Mouse (Mus musculus): ENCODE measurements at regions not wholly inside any gene's neighbourhood (a gene's known extent, or its start where the extent isn't known, plus 50 kb on each side); places are given as distances from the start of the nearest gene placed in this dataset.
A peak's percentile ranks its signal among the peaks of the same experiment; 100 is the strongest.

GRCm38 (mm10) chr6:98740447-98740846 lies 397.9 kb upstream of the Gm765 start:
- no peaks in the 10 kb centered on the region for H3K4me1 ChIP-seq
- DNase-seq (ENCODE audit: extremely low spot score, low spot score) = no peak
- H3K27me3 ChIP-seq (ENCODE audit: poor library complexity, severe bottlenecking) = no peaks in the 10 kb centered on the region
- 95% methylated on average over 2 of the region's 2 CpGs for WGBS
- H3K4me3 ChIP-seq = no peak overlapping the region
- no peaks in the 10 kb centered on the region for H3K36me3 ChIP-seq (replicated peaks)
- no peaks in the 10 kb centered on the region for H3K9me3 ChIP-seq
- no peak overlapping the region for H3K27ac ChIP-seq

GRCm38 (mm10) chr6:98731010-98731530 lies 388.5 kb upstream of the Gm765 start:
- H3K4me1 ChIP-seq = no peaks in the 10 kb centered on the region
- DNase-seq (ENCODE audit: extremely low spot score, low spot score) = no peak
- H3K36me3 ChIP-seq (replicated peaks) = no peaks in the 10 kb centered on the region
- H3K9me3 ChIP-seq = no peaks in the 10 kb centered on the region
- no peak overlapping the region for H3K27ac ChIP-seq
- no peaks in the 10 kb centered on the region for H3K27me3 ChIP-seq (ENCODE audit: poor library complexity, severe bottlenecking)
- no peak overlapping the region for H3K4me3 ChIP-seq

GRCm38 (mm10) chr6:98726605-98727144 lies 384.1 kb upstream of the Gm765 start:
- Histone ChIP-seq H3K27ac (no peak overlapping the region), H3K27me3 (ENCODE audit: poor library complexity, severe bottlenecking) (no peaks in the 10 kb centered on the region), H3K4me3 (no peak overlapping the region), H3K9me3 (no peaks in the 10 kb centered on the region), H3K4me1 (no peaks in the 10 kb centered on the region), H3K36me3 (replicated peaks) (no peaks in the 10 kb centered on the region)
- 89% methylated on average over 5 of the region's 5 CpGs for WGBS
- DNase-seq (ENCODE audit: extremely low spot score, low spot score) = no peak

DNA sequence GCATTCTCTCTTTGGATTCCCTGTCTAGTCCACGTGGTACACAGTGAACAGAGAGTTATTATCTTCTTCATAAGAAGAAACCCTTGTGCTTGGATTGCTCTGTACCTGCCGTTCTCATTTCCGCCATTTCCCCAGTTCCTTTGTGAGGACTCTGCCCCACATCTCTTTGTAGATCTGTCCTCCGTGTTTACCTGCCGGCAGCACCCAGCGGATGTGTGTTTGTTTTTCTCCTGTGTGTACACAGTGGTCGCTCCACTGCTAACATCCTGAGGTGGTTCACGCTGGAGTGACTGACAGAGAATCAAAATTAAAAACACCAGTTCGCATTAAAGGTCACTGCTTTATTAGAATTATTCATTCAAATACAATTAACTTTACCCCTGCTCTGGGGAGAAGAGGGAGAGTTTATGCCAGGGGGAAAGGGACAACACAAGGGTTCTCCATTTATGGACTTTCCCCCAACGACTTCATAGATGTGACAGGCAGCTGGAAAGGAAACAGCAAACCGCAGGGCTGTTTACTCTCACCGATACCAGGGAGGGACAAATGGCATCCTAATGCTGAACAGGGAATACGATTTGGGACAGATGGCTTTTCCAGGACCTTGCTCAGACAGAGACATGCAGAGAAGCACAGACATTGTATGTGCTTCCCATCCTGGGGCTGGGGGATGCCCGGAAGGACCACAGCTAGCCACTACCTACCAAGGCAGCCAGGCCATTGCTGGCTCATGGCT lies 362.5 kb upstream of the Gm765 start:
- Histone ChIP-seq H3K4me3 (no peak overlapping the region), H3K9me3 (no peaks in the 10 kb centered on the region), H3K36me3 (replicated peaks) (no peaks in the 10 kb centered on the region), H3K4me1 (no peaks in the 10 kb centered on the region), H3K27me3 (ENCODE audit: poor library complexity, severe bottlenecking) (no peaks in the 10 kb centered on the region), H3K27ac (no peak overlapping the region)
- DNase-seq (ENCODE audit: extremely low spot score, low spot score) = no peak
- 79% methylated on average over 14 of the region's 14 CpGs for WGBS

GRCm38 (mm10) chr6:98697571-98697970 lies 355.0 kb upstream of the Gm765 start:
- Histone ChIP-seq H3K27ac (no peak overlapping the region), H3K9me3 (no peaks in the 10 kb centered on the region), H3K4me1 (no peaks in the 10 kb centered on the region), H3K36me3 (replicated peaks) (no peaks in the 10 kb centered on the region), H3K4me3 (no peak overlapping the region), H3K27me3 (ENCODE audit: poor library complexity, severe bottlenecking) (no peaks in the 10 kb centered on the region)
- DNase-seq (ENCODE audit: extremely low spot score, low spot score) = no peak
- WGBS = 78% methylated on average over 7 of the region's 7 CpGs

GRCm38 (mm10) chr6:98693411-98693810 lies 350.9 kb upstream of the Gm765 start:
- Histone ChIP-seq H3K4me3 (no peak overlapping the region), H3K4me1 (peaks cover 19% of the 10 kb centered on the region), H3K27ac (0 out of 2 replicates have a peak overlapping the region, but pooled peaks have one; percentile 2), H3K27me3 (ENCODE audit: poor library complexity, severe bottlenecking) (no peaks in the 10 kb centered on the region), H3K9me3 (no peaks in the 10 kb centered on the region), H3K36me3 (replicated peaks) (no peaks in the 10 kb centered on the region)
- 71% methylated on average over 8 of the region's 8 CpGs for WGBS
- DNase-seq (ENCODE audit: extremely low spot score, low spot score) = no peak

GRCm38 (mm10) chr6:98690133-98690532 lies 347.6 kb upstream of the Gm765 start:
- 66% methylated on average over 9 of the region's 9 CpGs for WGBS
- no peaks in the 10 kb centered on the region for H3K36me3 ChIP-seq (replicated peaks)
- no peak for DNase-seq (ENCODE audit: extremely low spot score, low spot score)
- no peak overlapping the region for H3K4me3 ChIP-seq
- H3K4me1 ChIP-seq = peaks cover 19% of the 10 kb centered on the region
- no peaks in the 10 kb centered on the region for H3K9me3 ChIP-seq
- H3K27me3 ChIP-seq (ENCODE audit: poor library complexity, severe bottlenecking) = no peaks in the 10 kb centered on the region
- no peak overlapping the region for H3K27ac ChIP-seq

- H3K36me3 ChIP-seq (replicated peaks) = no peaks in the 10 kb centered on the region
- H3K9me3 ChIP-seq = no peaks in the 10 kb centered on the region
- no peak overlapping the region for H3K27ac ChIP-seq
- H3K27me3 ChIP-seq (ENCODE audit: poor library complexity, severe bottlenecking) = no peaks in the 10 kb centered on the region
- no peak overlapping the region for H3K4me3 ChIP-seq
- no peak for DNase-seq (ENCODE audit: extremely low spot score, low spot score)
- peaks cover 19% of the 10 kb centered on the region for H3K4me1 ChIP-seq
- 92% methylated on average over 3 of the region's 3 CpGs for WGBS
Measured at GRCm38 (mm10) chr6:98689395-98689794, 346.8 kb upstream of the Gm765 start.

DNA sequence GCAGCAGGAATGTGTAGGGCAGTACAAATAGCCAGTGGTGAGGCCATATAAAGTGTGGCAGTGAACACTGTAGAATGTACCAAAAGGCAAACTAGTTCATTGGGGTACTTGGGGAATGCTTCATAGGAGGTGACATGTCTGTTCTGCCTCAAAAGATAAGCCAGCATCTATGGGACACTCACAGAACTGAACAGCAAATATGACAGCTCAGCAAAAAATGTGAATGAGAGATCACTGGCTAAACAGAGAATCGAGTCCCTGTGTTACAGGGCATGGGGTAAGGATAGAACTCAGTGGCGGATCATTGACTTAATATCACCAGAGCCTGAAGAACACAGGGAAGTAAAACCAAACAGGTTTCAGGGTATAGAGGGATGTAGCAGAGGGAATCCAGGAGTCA lies 346.1 kb upstream of the Gm765 start:
- Histone ChIP-seq H3K9me3 (no peaks in the 10 kb centered on the region), H3K27ac (no peak overlapping the region), H3K36me3 (replicated peaks) (no peaks in the 10 kb centered on the region), H3K27me3 (ENCODE audit: poor library complexity, severe bottlenecking) (no peaks in the 10 kb centered on the region), H3K4me3 (no peak overlapping the region), H3K4me1 (peaks cover 19% of the 10 kb centered on the region)
- no peak for DNase-seq (ENCODE audit: extremely low spot score, low spot score)
- 93% methylated on average over 2 of the region's 2 CpGs for WGBS

DNA sequence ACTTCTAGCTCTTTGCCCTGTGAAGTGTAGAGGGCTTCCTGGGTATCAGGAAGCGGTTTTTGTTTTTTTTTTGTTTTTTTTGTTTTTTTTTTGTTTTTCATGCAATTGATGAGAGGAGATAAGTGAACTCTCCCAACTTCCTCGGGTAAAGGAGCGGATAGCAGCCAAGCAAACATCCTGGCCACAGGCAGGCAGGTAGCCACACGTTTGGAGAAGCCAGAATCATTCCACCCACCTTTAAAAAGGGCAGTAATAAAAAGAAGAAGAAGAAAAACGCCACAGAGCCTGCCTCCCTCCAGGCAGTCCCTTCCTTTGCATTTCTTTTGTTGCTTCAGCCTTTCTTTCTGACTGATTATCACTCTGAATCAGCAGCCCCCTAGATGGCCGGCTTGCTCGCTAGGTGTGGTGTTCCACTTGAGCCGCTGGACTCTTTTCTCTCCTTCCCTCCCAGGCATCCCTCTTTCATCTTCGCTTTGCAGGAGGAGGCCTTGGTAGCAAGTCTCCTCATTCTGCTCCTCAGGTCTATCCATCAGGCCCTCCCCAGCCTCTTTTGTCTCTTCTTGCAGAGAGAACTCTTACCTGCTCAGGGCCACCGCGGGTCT lies 323.9 kb upstream of the Gm765 start:
- no peaks in the 10 kb centered on the region for H3K36me3 ChIP-seq (replicated peaks)
- DNase-seq (ENCODE audit: extremely low spot score, low spot score) = no peak
- peaks cover 12% of the 10 kb centered on the region for H3K27me3 ChIP-seq (ENCODE audit: poor library complexity, severe bottlenecking)
- WGBS = 9% methylated on average over 11 of the region's 11 CpGs
- H3K4me1 ChIP-seq = peaks cover 8% of the 10 kb centered on the region
- peak overlapping the region; percentile 44; the same call in 1 of the 2 replicates for H3K27ac ChIP-seq
- peak overlapping the region; percentile 28 for H3K4me3 ChIP-seq
- H3K9me3 ChIP-seq = no peaks in the 10 kb centered on the region

DNA sequence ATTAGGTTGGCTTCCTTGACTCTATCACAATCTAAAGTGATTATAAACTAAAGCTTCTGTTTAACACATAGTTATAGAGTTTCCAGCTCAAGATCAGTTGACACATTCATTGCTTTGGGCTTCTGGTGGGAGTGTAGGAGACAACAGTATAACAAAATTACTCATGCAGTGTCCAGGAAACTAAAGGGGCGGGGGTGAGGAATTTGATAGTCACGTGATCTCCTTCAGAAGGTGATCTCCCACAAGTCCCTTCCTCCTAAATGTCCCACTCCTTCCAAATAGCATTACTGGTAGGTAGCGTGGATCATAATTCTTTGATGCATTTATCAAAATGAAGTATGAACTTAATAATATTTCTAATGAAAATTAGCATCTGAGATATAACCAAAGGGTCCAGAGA lies 309.3 kb upstream of the Gm765 start:
- no peaks in the 10 kb centered on the region for H3K27me3 ChIP-seq (ENCODE audit: poor library complexity, severe bottlenecking)
- no peak for DNase-seq (ENCODE audit: extremely low spot score, low spot score)
- no peak overlapping the region for H3K27ac ChIP-seq
- H3K4me1 ChIP-seq = no peaks in the 10 kb centered on the region
- 88% methylated on average over 3 of the region's 3 CpGs for WGBS
- H3K36me3 ChIP-seq (replicated peaks) = no peaks in the 10 kb centered on the region
- H3K9me3 ChIP-seq = no peaks in the 10 kb centered on the region
- H3K4me3 ChIP-seq = no peak overlapping the region

DNA sequence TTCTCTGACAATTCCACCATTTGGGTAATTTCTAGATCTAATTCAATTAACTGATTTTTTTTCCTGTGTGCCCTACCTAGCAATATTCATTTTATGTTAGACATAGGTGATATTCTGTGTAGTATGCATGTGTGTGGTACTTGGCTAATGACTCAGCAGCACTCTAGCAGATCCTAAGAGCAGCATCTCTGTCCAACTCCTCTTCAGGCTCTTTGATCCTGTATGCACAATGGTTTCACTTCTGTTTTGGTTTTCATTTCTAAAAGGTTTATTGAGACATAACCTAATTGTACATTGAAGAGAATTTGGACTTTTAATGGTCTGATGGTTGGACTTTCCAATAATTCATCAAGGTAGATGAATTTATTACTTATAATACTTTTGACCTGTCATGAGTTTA lies 308.8 kb upstream of the Gm765 start:
- DNase-seq (ENCODE audit: extremely low spot score, low spot score) = no peak
- H3K27ac ChIP-seq = no peak overlapping the region
- no peak overlapping the region for H3K4me3 ChIP-seq
- H3K27me3 ChIP-seq (ENCODE audit: poor library complexity, severe bottlenecking) = no peaks in the 10 kb centered on the region
- H3K4me1 ChIP-seq = no peaks in the 10 kb centered on the region
- H3K36me3 ChIP-seq (replicated peaks) = no peaks in the 10 kb centered on the region
- H3K9me3 ChIP-seq = no peaks in the 10 kb centered on the region

DNA sequence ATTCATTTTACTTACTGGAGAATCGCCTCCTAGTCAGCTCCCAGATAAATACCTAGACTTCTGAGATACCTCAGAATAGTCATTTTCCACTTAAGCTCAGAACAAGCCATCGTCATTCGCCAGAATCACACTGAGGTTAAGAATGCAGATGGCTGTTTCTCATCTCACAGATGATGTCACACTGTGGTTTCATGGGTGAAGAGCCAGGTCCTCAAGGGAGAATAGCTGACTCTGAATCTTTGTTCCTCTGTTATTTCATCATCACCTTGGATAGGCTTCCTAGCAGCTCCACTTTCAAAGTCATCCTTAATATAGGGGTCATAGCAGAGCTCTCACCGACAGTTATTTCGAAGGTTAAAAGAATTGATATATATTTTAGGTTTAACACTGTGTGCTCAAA lies 297.8 kb upstream of the Gm765 start:
- no peak overlapping the region for H3K4me3 ChIP-seq
- WGBS = 93% methylated on average over 5 of the region's 5 CpGs
- no peaks in the 10 kb centered on the region for H3K4me1 ChIP-seq
- H3K36me3 ChIP-seq (replicated peaks) = no peaks in the 10 kb centered on the region
- H3K9me3 ChIP-seq = no peaks in the 10 kb centered on the region
- no peaks in the 10 kb centered on the region for H3K27me3 ChIP-seq (ENCODE audit: poor library complexity, severe bottlenecking)
- no peak for DNase-seq (ENCODE audit: extremely low spot score, low spot score)
- H3K27ac ChIP-seq = no peak overlapping the region

Measured in forebrain, embryonic 10.5 days (tissue).